Mouse (Mus musculus): ENCODE measurements around the gene Lgals7.

Gene Lgals7

GRCm38 (mm10) chr7:28831411-28832125 lies 32.1 kb upstream of the Lgals7 start:
- DNase-seq = no peak

GRCm38 (mm10) chr7:28832137-28832536 lies 31.5 kb upstream of the Lgals7 start:
- no peak for DNase-seq

GRCm38 (mm10) chr7:28833723-28834347 lies 29.8 kb upstream of the Lgals7 start, which contains the start of gene Lgals4:
TSS of gene Lgals4 (plus strand) at chr7:28833854.
- no peak for DNase-seq

GRCm38 (mm10) chr7:28836936-28837335 lies 26.7 kb upstream of the Lgals7 start:
- DNase-seq = no peak

- DNase-seq = peak; percentile 77
Observed at GRCm38 (mm10) chr7:28838331-28838730, 25.3 kb upstream of the Lgals7 start.

GRCm38 (mm10) chr7:28847273-28847672 lies 16.4 kb upstream of the Lgals7 start:
- DNase-seq = no peak

GRCm38 (mm10) chr7:28849700-28850236 lies 13.9 kb upstream of the Lgals7 start:
- no peak for DNase-seq

- DNase-seq = no peak
Observed at GRCm38 (mm10) chr7:28850642-28851041, 13.0 kb upstream of the Lgals7 start.

- no peak for DNase-seq
Observed at GRCm38 (mm10) chr7:28859953-28860352, 3.7 kb upstream of the Lgals7 start.

- DNase-seq = no peak
Observed at GRCm38 (mm10) chr7:28860898-28861297, 2.8 kb upstream of the Lgals7 start.

GRCm38 (mm10) chr7:28862817-28863499 lies 695 bp upstream of the Lgals7 start:
- DNase-seq = no peak

GRCm38 (mm10) chr7:28864288-28864750 lies 666 bp downstream of the Lgals7 start:
- DNase-seq = no peak

- DNase-seq = peak; percentile 92
Observed at GRCm38 (mm10) chr7:28865481-28866300, 2.0 kb downstream of the Lgals7 start.

GRCm38 (mm10) chr7:28866769-28867507 lies 3.3 kb downstream of the Lgals7 start:
- DNase-seq = peak; percentile 27

GRCm38 (mm10) chr7:28867508-28868340 lies 4.1 kb downstream of the Lgals7 start:
- peak; percentile 87 for DNase-seq

- peak; percentile 46 for DNase-seq
Observed at GRCm38 (mm10) chr7:28870901-28871664, 7.4 kb downstream of the Lgals7 start.

GRCm38 (mm10) chr7:28874565-28874964 lies 10.9 kb downstream of the Lgals7 start:
- no peak for DNase-seq

GRCm38 (mm10) chr7:28876099-28876498 lies 12.4 kb downstream of the Lgals7 start:
- no peak for DNase-seq

GRCm38 (mm10) chr7:28877155-28877554 lies 13.5 kb downstream of the Lgals7 start:
- no peak for DNase-seq

- DNase-seq = no peak
Observed at GRCm38 (mm10) chr7:28877856-28878255, 14.2 kb downstream of the Lgals7 start.

All from lung, postnatal 36 days (tissue).